Mouse (Mus musculus) bone marrow macrophage, adult 2 months (primary cell): ENCODE results near the gene Traf1.

Experiments used
- CTCF ChIP-seq: IDR thresholded peaks from 2 replicates; pipeline ENCODE4 v1.5.1; 2012; ENCODE audit warnings: low read depth, mild to moderate bottlenecking, low read length, moderate library complexity
- POLR2A ChIP-seq: IDR thresholded peaks from 2 replicates; pipeline ENCODE4 v1.6.1; 2012; ENCODE audit warnings: mild to moderate bottlenecking, low read depth, low read length, borderline replicate concordance

DNA sequence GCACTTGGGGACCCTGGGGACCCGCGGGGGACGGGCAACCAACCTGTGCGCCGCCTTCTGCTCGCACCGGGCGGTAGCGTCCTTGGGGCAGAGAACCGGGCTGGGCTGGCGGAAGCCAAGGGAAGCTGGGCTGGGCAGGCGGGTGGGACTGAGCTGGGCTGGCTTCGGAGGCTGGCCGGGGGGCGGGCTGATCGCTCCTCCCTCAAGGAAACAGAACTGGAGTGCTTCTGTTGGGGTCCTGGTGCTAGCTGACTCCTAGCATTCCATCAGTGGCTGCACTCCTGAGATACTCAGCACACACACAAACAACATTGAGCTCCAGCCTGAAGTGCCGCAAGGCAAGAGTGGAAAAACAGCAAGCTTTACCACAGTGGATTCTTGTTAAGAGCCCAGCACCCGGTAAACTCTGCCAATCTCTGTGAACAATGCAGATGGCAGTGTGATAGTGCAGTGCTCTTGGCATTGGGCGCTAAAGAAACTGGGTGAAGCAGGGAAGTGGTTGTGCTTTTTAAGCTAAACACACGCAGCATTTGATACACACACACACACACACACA is at the start of gene Traf1:
- TF ChIP-seq POLR2A = no peak
- TF ChIP-seq CTCF = no peak
